Mouse (Mus musculus) embryonic facial prominence, embryonic 11.5 days (tissue): ENCODE measurements around the gene Fbxw11. TPM values are rescaled to one million over a fixed set of nuclear protein-coding genes. Genes with fewer than 3 reads are reported as not detected.

Source experiments
- ATAC-seq: fragments of 200-750 bp; cut with Nextera tagmentation; replicated peaks from 2 replicates; pipeline ENCODE4 v1.8.0; 2017; ENCODE audit warnings: low read depth; ENCODE audit not compliant: insufficient number of reproducible peaks, low FRiP score, low TSS enrichment
- DNase-seq: peaks from one replicate; pipeline ENCODE4 v3.0.0-alpha.2; 2015; ENCODE audit warnings: low spot score
- H3K27ac ChIP-seq: fragments of 300-500 bp; sonication (generic); replicated peaks from 2 replicates; pipeline ENCODE4 v1.5.1; 2014; ENCODE audit warnings: mild to moderate bottlenecking, low read depth, low read length, control low read depth
- H3K27me3 ChIP-seq: fragments of 300-500 bp; sonication (generic); 2 replicates; pipeline ENCODE4 v1.6.1; 2014; ENCODE audit warnings: mild to moderate bottlenecking, low read length, moderate library complexity, mixed read lengths; ENCODE audit not compliant: control insufficient read depth, insufficient read depth
- H3K36me3 ChIP-seq: fragments of 300-500 bp; sonication (generic); replicated peaks from 2 replicates; pipeline ENCODE4 v1.6.1; 2014; ENCODE audit warnings: low read depth, mild to moderate bottlenecking, low read length, moderate library complexity, mixed read lengths; ENCODE audit not compliant: control insufficient read depth, insufficient read depth
- H3K4me1 ChIP-seq: fragments of 300-500 bp; sonication (generic); 2 replicates; pipeline ENCODE4 v1.6.1; 2014; ENCODE audit warnings: low read length, mixed read lengths; ENCODE audit not compliant: control insufficient read depth, insufficient read depth
- H3K4me2 ChIP-seq: fragments of 300-500 bp; sonication (generic); 2 replicates; pipeline ENCODE4 v1.6.1; 2014; ENCODE audit warnings: low read depth, mild to moderate bottlenecking, control low read depth, low read length, moderate library complexity
- H3K4me3 ChIP-seq: fragments of 300-500 bp; sonication (generic); 2 replicates; pipeline ENCODE4 v1.5.1; 2014; ENCODE audit warnings: low read depth, low read length, control low read depth
- H3K9ac ChIP-seq: fragments of 300-500 bp; sonication (generic); replicated peaks from 2 replicates; pipeline ENCODE4 v1.6.1; 2014; ENCODE audit warnings: mild to moderate bottlenecking, control low read depth, low read length
- H3K9me3 ChIP-seq: fragments of 300-500 bp; sonication (generic); replicated peaks from 2 replicates; pipeline ENCODE4 v1.6.1; 2016; ENCODE audit warnings: mild to moderate bottlenecking, low read length, inconsistent platforms, mixed read lengths; ENCODE audit not compliant: control insufficient read depth
- WGBS: fragments of 180-500 bp; shearing (Covaris S2); extraction: QIAGEN DNeasy Blood & Tissue Kit; methylation state at CpG from one replicate; pipeline ENCODE4 v1.1.7; 2014; 5-methylcytosine and 5-hydroxymethylcytosine counted together
- polyA plus RNA-seq: library from polyadenylated mRNA; unstranded; fragments of >200 nt; fragmentation: Nextera tagmentation; extraction: Ambion mirVana; gene quantifications from 2 replicates; pipeline ENCODE4 v1.2.1, GENCODE M21; 2014

Gene Fbxw11
- polyA plus RNA-seq, 1 experiment from 2014 or later: 90.6 TPM

DNA sequence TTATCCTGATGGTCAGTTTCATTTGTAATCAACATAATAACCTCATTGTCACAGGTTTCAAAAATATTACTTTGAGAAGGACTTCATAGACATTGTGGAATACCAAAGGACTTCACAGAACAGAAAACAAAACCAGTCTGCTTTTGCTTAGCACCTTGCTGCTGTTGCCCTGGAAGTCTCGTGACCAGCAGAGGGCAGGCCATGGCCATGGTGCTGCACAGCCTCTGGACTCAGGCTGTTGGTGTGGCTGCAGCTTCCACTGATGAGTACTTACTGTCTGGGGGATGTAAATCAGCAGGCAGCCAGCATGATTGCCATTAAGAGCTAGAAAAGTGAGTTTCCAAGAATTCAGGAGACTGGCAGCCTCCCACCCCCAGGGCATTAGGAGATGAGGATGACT is 16.8 kb upstream of the Fbxw11 start:
- Histone ChIP-seq H3K4me1 (no peaks in the 10 kb centered on the region), H3K27me3 (no peaks in the 10 kb centered on the region), H3K9me3 (no peaks in the 10 kb centered on the region), H3K4me3 (no peak overlapping the region), H3K9ac (no peak overlapping the region), H3K36me3 (no peaks in the 10 kb centered on the region), H3K4me2 (no peak overlapping the region), H3K27ac (no peak overlapping the region)
- DNase-seq (peak; percentile 50), ATAC-seq (no peak)
- 67% methylated on average over 1 of the region's 1 CpGs for WGBS

- WGBS: 80% methylated on average over 6 of the region's 6 CpGs
- Histone ChIP-seq H3K4me2 (no peak overlapping the region), H3K9me3 (no peaks in the 10 kb centered on the region), H3K27me3 (no peaks in the 10 kb centered on the region), H3K4me1 (no peaks in the 10 kb centered on the region), H3K36me3 (no peaks in the 10 kb centered on the region), H3K27ac (no peak overlapping the region), H3K4me3 (no peak overlapping the region), H3K9ac (no peak overlapping the region)
- no peak for ATAC-seq
- no peak for DNase-seq
Observed at GRCm38 (mm10) chr11:32626079-32626478, 16.4 kb upstream of the Fbxw11 start.

DNA sequence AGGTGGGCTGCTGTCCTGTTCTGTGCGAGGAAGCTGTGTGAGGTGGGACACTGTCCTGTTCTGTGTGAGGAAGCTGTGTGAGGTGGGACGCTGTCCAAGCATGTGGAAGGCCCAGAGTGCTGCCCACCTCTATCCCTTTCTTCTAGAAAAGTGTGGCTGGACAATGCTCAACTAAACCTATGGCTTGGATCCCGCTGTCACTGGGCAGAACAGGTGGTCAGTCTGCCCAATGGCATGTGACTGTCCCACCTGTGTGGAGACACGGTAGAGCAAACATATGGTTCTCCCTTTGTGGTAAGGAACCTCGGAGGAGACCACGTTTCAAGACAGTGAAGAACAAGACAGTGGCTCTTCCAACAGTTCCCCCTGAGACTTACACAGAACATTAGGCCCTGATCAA is 14.6 kb upstream of the Fbxw11 start:
- no peaks in the 10 kb centered on the region for H3K27me3 ChIP-seq
- no peak overlapping the region for H3K27ac ChIP-seq
- no peak overlapping the region for H3K9ac ChIP-seq
- ATAC-seq (no peak), DNase-seq (no peak)
- no peaks in the 10 kb centered on the region for H3K4me1 ChIP-seq
- no peaks in the 10 kb centered on the region for H3K9me3 ChIP-seq
- WGBS: 79% methylated on average over 6 of the region's 6 CpGs
- no peak overlapping the region for H3K4me2 ChIP-seq
- H3K36me3 ChIP-seq: no peaks in the 10 kb centered on the region
- H3K4me3 ChIP-seq: no peak overlapping the region

- DNase-seq (no peak), ATAC-seq (no peak)
- no peaks in the 10 kb centered on the region for H3K9me3 ChIP-seq
- no peak overlapping the region for H3K4me3 ChIP-seq
- H3K27me3 ChIP-seq: no peaks in the 10 kb centered on the region
- no peaks in the 10 kb centered on the region for H3K36me3 ChIP-seq
- no peaks in the 10 kb centered on the region for H3K4me1 ChIP-seq
- no peak overlapping the region for H3K9ac ChIP-seq
- 80% methylated on average over 4 of the region's 4 CpGs for WGBS
- no peak overlapping the region for H3K4me2 ChIP-seq
- no peak overlapping the region for H3K27ac ChIP-seq
Observed at GRCm38 (mm10) chr11:32629713-32630211, 12.8 kb upstream of the Fbxw11 start.

DNA sequence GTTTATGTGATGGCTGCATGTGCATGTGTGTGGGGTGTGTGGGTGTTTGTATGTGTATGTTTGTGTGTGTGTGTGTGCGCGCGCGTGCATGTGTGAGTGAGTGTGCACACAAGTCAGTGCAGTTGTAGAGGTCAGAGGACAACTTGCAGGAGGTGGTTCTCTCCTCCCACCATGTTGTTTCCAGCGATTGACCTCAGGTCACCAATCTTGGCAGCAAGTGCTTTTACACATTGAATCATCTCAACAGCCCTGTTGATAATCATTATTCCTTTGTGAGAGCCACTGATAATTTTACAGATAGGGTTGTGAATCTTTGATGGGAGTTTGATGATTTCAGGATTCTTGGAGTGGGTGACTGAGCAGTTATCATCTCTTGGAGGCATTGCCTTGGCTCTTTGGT is 9.9 kb upstream of the Fbxw11 start:
- ATAC-seq (no peak), DNase-seq (no peak)
- no peak overlapping the region for H3K4me2 ChIP-seq
- no peaks in the 10 kb centered on the region for H3K36me3 ChIP-seq
- H3K9ac ChIP-seq: no peak overlapping the region
- no peaks in the 10 kb centered on the region for H3K27me3 ChIP-seq
- no peak overlapping the region for H3K27ac ChIP-seq
- H3K4me1 ChIP-seq: no peaks in the 10 kb centered on the region
- 95% methylated on average over 5 of the region's 5 CpGs for WGBS
- H3K4me3 ChIP-seq: no peak overlapping the region
- no peaks in the 10 kb centered on the region for H3K9me3 ChIP-seq

GRCm38 (mm10) chr11:32633542-32633941 is 9.0 kb upstream of the Fbxw11 start:
- WGBS: 67% methylated on average over 3 of the region's 3 CpGs
- Histone ChIP-seq H3K27ac (no peak overlapping the region), H3K9ac (no peak overlapping the region), H3K9me3 (no peaks in the 10 kb centered on the region), H3K4me3 (no peak overlapping the region), H3K36me3 (no peaks in the 10 kb centered on the region), H3K4me2 (no peak overlapping the region), H3K4me1 (no peaks in the 10 kb centered on the region), H3K27me3 (no peaks in the 10 kb centered on the region)
- ATAC-seq (no peak), DNase-seq (no peak)

GRCm38 (mm10) chr11:32634143-32634542 is 8.4 kb upstream of the Fbxw11 start:
- Histone ChIP-seq H3K9ac (no peak overlapping the region), H3K27ac (no peak overlapping the region), H3K4me1 (no peaks in the 10 kb centered on the region), H3K4me2 (no peak overlapping the region), H3K9me3 (no peaks in the 10 kb centered on the region), H3K27me3 (no peaks in the 10 kb centered on the region), H3K36me3 (no peaks in the 10 kb centered on the region), H3K4me3 (no peak overlapping the region)
- WGBS: 84% methylated on average over 2 of the region's 2 CpGs
- DNase-seq (no peak), ATAC-seq (no peak)

- 63% methylated on average over 2 of the region's 2 CpGs for WGBS
- Histone ChIP-seq H3K36me3 (no peaks in the 10 kb centered on the region), H3K27ac (no peak overlapping the region), H3K27me3 (no peaks in the 10 kb centered on the region), H3K4me2 (no peak overlapping the region), H3K4me1 (no peaks in the 10 kb centered on the region), H3K9me3 (no peaks in the 10 kb centered on the region), H3K4me3 (no peak overlapping the region), H3K9ac (no peak overlapping the region)
- DNase-seq (no peak), ATAC-seq (no peak)
Observed at GRCm38 (mm10) chr11:32634842-32635241, 7.7 kb upstream of the Fbxw11 start.
